Mouse (Mus musculus): Measurements from ENCODE around the gene Nmnat2.

DNA sequence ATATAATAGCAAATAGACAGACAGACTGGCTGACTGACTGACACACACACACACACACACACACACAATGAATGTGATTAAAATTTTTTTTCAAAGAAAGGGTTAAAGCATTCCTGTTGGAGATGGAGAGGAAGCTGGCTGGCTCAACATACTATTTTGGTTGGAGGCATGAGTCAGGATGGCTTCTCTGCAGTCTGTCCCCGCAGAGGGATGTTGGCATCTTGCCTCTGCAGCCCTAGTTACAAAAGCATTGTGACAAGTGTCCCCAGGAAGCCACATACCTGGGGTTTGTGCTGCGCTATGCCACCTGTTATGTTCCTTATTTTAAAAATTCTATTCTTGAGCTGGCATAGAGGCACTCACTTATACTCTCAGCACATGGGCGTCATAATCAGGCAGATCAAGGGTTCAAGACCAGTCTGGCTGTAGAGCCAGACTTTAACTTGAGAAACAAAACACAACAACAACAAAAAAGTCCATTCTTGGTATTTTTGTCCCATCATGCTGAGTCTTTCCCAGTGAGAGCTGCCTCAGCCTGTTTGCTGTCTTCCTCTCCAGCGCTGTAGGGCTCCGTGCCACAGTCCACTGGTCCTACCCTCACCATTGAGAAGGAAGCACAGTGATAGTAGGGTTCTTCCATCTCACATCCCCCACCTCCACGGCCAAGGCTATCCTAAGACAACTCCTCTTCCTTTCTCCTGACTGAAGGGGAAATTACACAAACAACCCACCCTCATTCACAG is 45.9 kb downstream of the Nmnat2 start:
- no peak for TF ChIP-seq GATA1 (IDR thresholded peaks at IDR 0.05; ENCODE audit: borderline replicate concordance, low read length)
- TF ChIP-seq FLI1 (IDR thresholded peaks at IDR 0.05; ENCODE audit: low read length), result no peak

Data from megakaryocyte, embryonic 14.5 days (primary cell).